Mouse (Mus musculus): ENCODE results near the gene Ripply1. TPM values are rescaled to one million over a fixed set of nuclear protein-coding genes. Genes with fewer than 3 reads are reported as not detected.
"Not testable (repeated sequence)": the region's sequence is repeated elsewhere in the genome, so short reads cannot be mapped to it uniquely, and the experiment has no call there.

Ripply1 gene
- total and polyA plus RNA-seq, 2 experiments from 2014 or later = not detected

DNA sequence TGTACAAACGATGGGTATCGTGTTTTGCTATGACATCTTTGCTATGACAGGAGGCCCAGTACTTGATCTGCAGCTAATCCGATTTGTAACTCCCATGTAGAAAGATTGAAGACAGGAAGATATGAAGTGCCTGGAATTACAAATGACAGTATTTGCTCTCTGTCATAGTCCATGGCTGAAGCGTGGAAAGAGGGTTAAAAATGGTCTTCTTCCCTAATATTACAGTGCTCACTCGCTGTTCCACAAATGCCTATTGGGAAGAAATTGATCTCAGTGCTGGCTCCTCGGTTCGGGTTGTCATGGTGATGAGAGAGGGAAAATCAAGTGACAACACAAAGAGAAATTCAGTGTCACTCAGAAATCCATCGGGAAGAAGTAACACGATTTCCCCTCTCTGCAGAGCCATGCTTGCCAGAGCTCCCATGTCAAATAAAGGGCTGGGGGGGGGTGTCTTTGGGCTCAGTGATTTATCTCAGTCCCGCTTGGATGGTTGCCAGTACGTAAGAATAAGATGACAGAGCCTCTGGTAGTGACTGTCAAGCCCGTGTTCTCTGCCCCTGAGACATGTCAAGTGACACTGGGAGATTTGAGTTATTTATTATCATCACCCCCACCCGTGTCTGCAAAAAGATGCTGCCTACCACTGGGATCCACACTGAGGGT, 12.0 kb downstream of the Ripply1 start:
- H3K4me2 ChIP-seq (ENCODE audit: low read depth, low read length) = no peak overlapping the region
- no peak overlapping the region for H3K27ac ChIP-seq
- TF ChIP-seq CTCF (IDR thresholded peaks at IDR 0.05; ENCODE audit: low read depth) = no peak
- 0 out of 2 replicates have a peak, but pooled peaks cover 4% of the 10 kb centered on the region for H3K27me3 ChIP-seq (ENCODE audit: insufficient read depth, low read length)
- H3K36me3 ChIP-seq (ENCODE audit: insufficient read depth, low read length) = no peaks in the 10 kb centered on the region
- no peak overlapping the region for H3K4me3 ChIP-seq (ENCODE audit: low read length)
- DNase-seq (ENCODE audit: low spot score) (peak; percentile 40), ATAC-seq (0 out of 2 replicates have a peak, but pooled peaks have one; percentile 55)
- no peaks in the 10 kb centered on the region for H3K9me3 ChIP-seq (ENCODE audit: low read length)
- H3K4me1 ChIP-seq (ENCODE audit: insufficient read depth, low read length) = no peaks in the 10 kb centered on the region
- no peak overlapping the region for H3K9ac ChIP-seq (replicated peaks; ENCODE audit: low read length)
- WGBS = 45% methylated on average over 13 of the region's 13 CpGs

DNA sequence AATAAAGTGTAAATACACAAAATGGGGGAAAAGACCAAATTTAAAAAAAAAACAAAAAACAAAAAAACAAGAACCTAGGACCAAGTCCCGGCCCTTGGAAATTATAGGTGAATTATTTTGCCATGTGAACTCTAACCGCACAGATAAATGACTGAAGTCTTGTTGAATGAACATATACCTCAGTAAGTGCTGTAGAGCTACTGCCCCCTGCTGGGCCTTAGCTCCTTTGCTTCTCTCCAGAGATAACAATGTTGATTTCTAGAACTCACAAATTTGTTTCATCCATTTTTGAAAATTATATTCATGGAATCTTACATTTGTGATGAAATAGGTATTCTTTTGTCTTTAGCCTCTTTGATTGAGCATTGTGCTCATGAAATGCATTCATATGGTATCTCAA, 19.6 kb downstream of the Ripply1 start:
- Histone ChIP-seq H3K4me3 (ENCODE audit: low read length) (no peak overlapping the region), H3K4me2 (ENCODE audit: low read depth, low read length) (no peak overlapping the region), H3K36me3 (ENCODE audit: insufficient read depth, low read length) (no peaks in the 10 kb centered on the region), H3K9me3 (ENCODE audit: low read length) (no peaks in the 10 kb centered on the region), H3K9ac (replicated peaks; ENCODE audit: low read length) (no peak overlapping the region), H3K4me1 (ENCODE audit: insufficient read depth, low read length) (no peaks in the 10 kb centered on the region), H3K27me3 (ENCODE audit: insufficient read depth, low read length) (0 out of 2 replicates have a peak, but pooled peaks cover 4% of the 10 kb centered on the region), H3K27ac (no peak overlapping the region)
- no peak for ATAC-seq
- peak; percentile 19 for DNase-seq (ENCODE audit: low spot score)
- 85% methylated on average over 2 of the region's 2 CpGs for WGBS
- peak; percentile 38 for TF ChIP-seq CTCF (IDR thresholded peaks at IDR 0.05; ENCODE audit: low read depth)

DNA sequence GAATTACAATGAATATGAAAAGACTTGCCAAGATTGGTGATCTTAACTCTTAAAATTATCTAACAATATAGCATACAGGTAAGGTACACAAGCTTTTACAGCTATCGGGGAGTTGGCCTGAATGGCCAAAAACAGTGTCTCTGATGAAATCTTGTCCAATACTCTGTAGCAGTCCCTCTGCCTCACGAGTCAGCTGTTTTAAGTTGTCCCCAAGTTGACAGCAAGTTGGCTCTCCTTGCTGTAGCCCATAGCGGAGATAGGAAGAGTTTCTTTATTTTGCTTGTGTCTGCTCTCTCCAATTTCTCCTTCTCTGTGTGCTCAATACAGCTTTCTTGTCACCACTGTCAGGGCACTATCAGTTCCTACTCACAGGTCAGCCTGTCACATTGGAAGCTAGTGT, 23.5 kb downstream of the Ripply1 start:
- not testable (repeated sequence) for H3K27ac ChIP-seq; H3K9ac ChIP-seq (replicated peaks; ENCODE audit: low read length); DNase-seq (ENCODE audit: low spot score); H3K27me3 ChIP-seq (ENCODE audit: insufficient read depth, low read length); H3K4me3 ChIP-seq (ENCODE audit: low read length); H3K4me2 ChIP-seq (ENCODE audit: low read depth, low read length); H3K36me3 ChIP-seq (ENCODE audit: insufficient read depth, low read length); ATAC-seq; H3K9me3 ChIP-seq (ENCODE audit: low read length); H3K4me1 ChIP-seq (ENCODE audit: insufficient read depth, low read length)
- WGBS = 81% methylated on average over 3 of the region's 3 CpGs

DNA sequence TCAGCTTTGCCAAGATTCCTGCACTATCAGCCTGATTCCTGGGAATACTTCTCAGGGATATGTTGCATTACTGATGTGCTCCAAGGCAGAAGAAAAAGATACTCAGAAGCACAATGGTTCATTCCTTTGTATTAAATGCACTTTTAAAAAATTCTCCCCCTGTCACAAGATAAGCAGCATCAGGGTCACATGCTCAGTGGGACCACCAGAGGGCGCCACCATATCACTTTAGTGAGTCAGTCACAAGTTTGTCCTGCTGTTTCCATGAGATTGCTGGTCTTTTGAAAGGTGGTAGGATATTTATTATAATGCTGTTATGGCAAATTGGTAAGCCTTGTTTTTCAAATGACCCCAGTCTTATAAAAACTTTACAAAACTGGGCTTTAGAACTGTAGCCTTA, 30.3 kb downstream of the Ripply1 start:
- H3K4me2 ChIP-seq (ENCODE audit: low read depth, low read length) = no peak overlapping the region
- H3K4me1 ChIP-seq (ENCODE audit: insufficient read depth, low read length) = no peaks in the 10 kb centered on the region
- no peaks in the 10 kb centered on the region for H3K9me3 ChIP-seq (ENCODE audit: low read length)
- H3K27me3 ChIP-seq (ENCODE audit: insufficient read depth, low read length) = no peaks in the 10 kb centered on the region
- H3K9ac ChIP-seq (replicated peaks; ENCODE audit: low read length) = no peak overlapping the region
- WGBS = 0% methylated on average over 1 of the region's 1 CpGs
- H3K4me3 ChIP-seq (ENCODE audit: low read length) = no peak overlapping the region
- no peak overlapping the region for H3K27ac ChIP-seq
- no peaks in the 10 kb centered on the region for H3K36me3 ChIP-seq (ENCODE audit: insufficient read depth, low read length)
- peak; percentile 73 for TF ChIP-seq CTCF (IDR thresholded peaks at IDR 0.05; ENCODE audit: low read depth)
- DNase-seq (ENCODE audit: low spot score) = peak; percentile 62
- ATAC-seq = no peak

DNA sequence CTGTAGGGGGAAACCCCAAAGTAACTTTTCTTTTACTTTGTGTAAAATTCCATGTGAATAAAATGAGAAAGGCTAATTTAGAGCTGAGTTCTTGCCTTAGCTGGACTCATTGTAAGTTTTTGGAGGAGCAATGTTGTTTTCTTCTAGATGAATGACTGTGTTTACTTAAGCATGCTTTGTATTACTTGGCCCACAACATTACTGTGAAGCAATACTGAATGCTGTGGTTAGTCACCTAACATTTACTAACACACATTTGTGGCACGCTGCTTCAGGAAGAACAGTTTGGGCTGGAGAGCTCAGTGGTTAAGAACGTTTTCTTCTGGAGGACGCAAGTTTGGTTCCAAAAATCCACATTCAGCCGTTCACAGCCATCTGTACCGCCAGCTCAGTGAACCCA, 45.1 kb downstream of the Ripply1 start:
- no peak for TF ChIP-seq CTCF (IDR thresholded peaks at IDR 0.05; ENCODE audit: low read depth)

DNA sequence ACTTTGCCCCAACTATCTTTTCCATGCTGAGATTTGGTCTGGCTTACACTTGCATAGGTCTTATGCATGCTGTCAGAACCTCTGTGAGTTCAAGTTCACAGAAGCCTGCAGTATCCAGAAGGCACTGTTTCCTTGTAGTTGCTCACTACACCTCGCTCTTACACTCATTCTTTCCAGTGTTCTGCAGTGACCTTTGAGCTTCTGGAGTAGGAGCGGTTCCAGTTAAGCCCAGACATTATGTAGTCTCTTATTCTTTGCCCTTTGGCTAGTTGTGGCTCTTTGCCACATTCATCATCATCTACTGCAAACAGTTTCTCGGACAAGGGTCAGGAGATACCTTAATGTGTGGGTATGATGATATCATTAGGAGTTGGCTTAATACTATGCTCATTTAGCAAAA, 51.6 kb downstream of the Ripply1 start:
- DNase-seq (ENCODE audit: low spot score) (no peak), ATAC-seq (no peak)
- Histone ChIP-seq H3K4me2 (ENCODE audit: low read depth, low read length) (no peak overlapping the region), H3K9me3 (ENCODE audit: low read length) (no peaks in the 10 kb centered on the region), H3K36me3 (ENCODE audit: insufficient read depth, low read length) (no peaks in the 10 kb centered on the region), H3K4me1 (ENCODE audit: insufficient read depth, low read length) (no peaks in the 10 kb centered on the region), H3K9ac (replicated peaks; ENCODE audit: low read length) (no peak overlapping the region), H3K27ac (no peak overlapping the region), H3K4me3 (ENCODE audit: low read length) (no peak overlapping the region), H3K27me3 (ENCODE audit: insufficient read depth, low read length) (no peaks in the 10 kb centered on the region)
- WGBS = 82% methylated on average over 3 of the region's 3 CpGs
- no peak for TF ChIP-seq CTCF (IDR thresholded peaks at IDR 0.05; ENCODE audit: low read depth)

More for the DNA sequence above, 45.1 kb downstream of the Ripply1 start:
- DNase-seq (ENCODE audit: low spot score) = no peak
- Histone ChIP-seq H3K9me3 (ENCODE audit: low read length) (no peaks in the 10 kb centered on the region), H3K4me3 (ENCODE audit: low read length) (no peak overlapping the region), H3K27me3 (ENCODE audit: insufficient read depth, low read length) (no peaks in the 10 kb centered on the region), H3K4me2 (ENCODE audit: low read depth, low read length) (no peak overlapping the region), H3K36me3 (ENCODE audit: insufficient read depth, low read length) (no peaks in the 10 kb centered on the region), H3K4me1 (ENCODE audit: insufficient read depth, low read length) (no peaks in the 10 kb centered on the region), H3K9ac (replicated peaks; ENCODE audit: low read length) (no peak overlapping the region), H3K27ac (no peak overlapping the region)
- WGBS = 84% methylated on average over 5 of the region's 5 CpGs
- ATAC-seq = no peak

Other genes starting within 250 kb of the Ripply1 start
- gene Rnf128, start 219.0 kb downstream of the Ripply1 start, total RNA-seq (2014; rRNA removed) = 7.4 and 9.7 TPM in 2 replicates
- 7.7 and 7.8 TPM in 2 replicates for gene Rnf128, start 219.0 kb downstream of the Ripply1 start, polyA plus RNA-seq (2015; fragmentation: Nextera tagmentation; extraction: Ambion mirVana)
- 0.97 and 0.99 TPM in 2 replicates for gene Tbc1d8b, start 97.4 kb downstream of the Ripply1 start, total RNA-seq (2014; rRNA removed)
- gene Tbc1d8b, start 97.4 kb downstream of the Ripply1 start, polyA plus RNA-seq (2015; fragmentation: Nextera tagmentation; extraction: Ambion mirVana) = 0.39 and 0.63 TPM in 2 replicates
- gene Gm15013, start 67.9 kb downstream of the Ripply1 start, total RNA-seq (2014; rRNA removed) = not detected in 2 replicates
- not detected in 2 replicates for gene Gm15013, start 67.9 kb downstream of the Ripply1 start, polyA plus RNA-seq (2015; fragmentation: Nextera tagmentation; extraction: Ambion mirVana)
- 2.1 and 3.2 TPM in 2 replicates for gene Cldn2, start 18.5 kb upstream of the Ripply1 start, total RNA-seq (2014; rRNA removed)
- 3.9 and 4.0 TPM in 2 replicates for gene Cldn2, start 18.5 kb upstream of the Ripply1 start, polyA plus RNA-seq (2015; fragmentation: Nextera tagmentation; extraction: Ambion mirVana)
- gene Morc4, start 89.3 kb upstream of the Ripply1 start, total RNA-seq (2014; rRNA removed) = 3.1 and 6.0 TPM in 2 replicates
- gene Morc4, start 89.3 kb upstream of the Ripply1 start, polyA plus RNA-seq (2015; fragmentation: Nextera tagmentation; extraction: Ambion mirVana) = 2.9 and 3.0 TPM in 2 replicates
- gene Rbm41, start 216.2 kb upstream of the Ripply1 start, total RNA-seq (2014; rRNA removed) = 7.1 and 7.5 TPM in 2 replicates
- 2.4 and 2.7 TPM in 2 replicates for gene Rbm41, start 216.2 kb upstream of the Ripply1 start, polyA plus RNA-seq (2015; fragmentation: Nextera tagmentation; extraction: Ambion mirVana)